Mouse (Mus musculus) bone marrow, adult 2 months (tissue): ENCODE results near the gene Camta1.

ENCODE experiments used
- CTCF ChIP-seq: fragments of 200-500 bp; IDR thresholded peaks from 2 replicates; pipeline ENCODE4 v1.5.1; 2011; ENCODE audit warnings: low read length, control low read depth; ENCODE audit not compliant: control insufficient read depth, insufficient read depth
- POLR2A ChIP-seq: fragments of 200-500 bp; IDR thresholded peaks from 2 replicates; pipeline ENCODE4 v1.6.1; 2011; ENCODE audit warnings: low read depth, mild to moderate bottlenecking, control low read depth, low read length, borderline replicate concordance; ENCODE audit not compliant: control insufficient read depth

GRCm38 (mm10) chr4:151567105-151567504, 294.6 kb downstream of the Camta1 start:
- TF ChIP-seq POLR2A (no peak), CTCF (no peak)
